Mouse (Mus musculus): ENCODE results near the gene Rhebl1. TPM values are rescaled to one million over a fixed set of nuclear protein-coding genes. Genes with fewer than 3 reads are reported as not detected.

Rhebl1 gene
- polyA plus RNA-seq, 1 experiment, result 9.8 TPM

- WGBS, result under 1% methylated on average over 82 of the region's 82 CpGs
- Histone ChIP-seq H3K4me3 (replicated peaks; ENCODE audit: control insufficient read depth, low read depth, low read length) (peak within 1 kb of the TSS; percentile 93), H3K27ac (ENCODE audit: control insufficient read depth, insufficient read depth, low read depth, low read length, poor library complexity) (peak within 1 kb of the TSS; percentile 93), H3K4me1 (ENCODE audit: control insufficient read depth, insufficient read depth, low read length) (no peaks in the 10 kb centered on the region)
- no peak for TF ChIP-seq CTCF (IDR thresholded peaks at IDR 0.05; ENCODE audit: control insufficient read depth, insufficient read depth, low read length)
- peak; percentile 61; the same call in 1 of the 2 replicates for TF ChIP-seq POLR2A (IDR thresholded peaks at IDR 0.05; ENCODE audit: borderline replicate concordance, control insufficient read depth, low read depth, low read length)
Measured at GRCm38 (mm10) chr15:98917538-98918498, 23.5 kb upstream of the Rhebl1 start, which contains the start of gene Lmbr1l. Lmbr1l (minus strand) TSS chr15:98918231.

GRCm38 (mm10) chr15:98917091-98917490 is 22.8 kb upstream of the Rhebl1 start:
- TF ChIP-seq POLR2A (IDR thresholded peaks at IDR 0.05; ENCODE audit: borderline replicate concordance, control insufficient read depth, low read depth, low read length) (no peak), CTCF (IDR thresholded peaks at IDR 0.05; ENCODE audit: control insufficient read depth, insufficient read depth, low read length) (no peak)
- 1% methylated on average over 14 of the region's 14 CpGs for WGBS
- H3K27ac ChIP-seq (ENCODE audit: control insufficient read depth, insufficient read depth, low read depth, low read length, poor library complexity), result 0 out of 2 replicates have a peak overlapping the region, but pooled peaks have one; percentile 93

GRCm38 (mm10) chr15:98916016-98916415 is 21.7 kb upstream of the Rhebl1 start:
- no peaks in the 10 kb centered on the region for H3K4me1 ChIP-seq (ENCODE audit: control insufficient read depth, insufficient read depth, low read length)
- no peak overlapping the region for H3K4me3 ChIP-seq (replicated peaks; ENCODE audit: control insufficient read depth, low read depth, low read length)
- no peak overlapping the region for H3K27ac ChIP-seq (ENCODE audit: control insufficient read depth, insufficient read depth, low read depth, low read length, poor library complexity)
- TF ChIP-seq POLR2A (IDR thresholded peaks at IDR 0.05; ENCODE audit: borderline replicate concordance, control insufficient read depth, low read depth, low read length), result no peak
- TF ChIP-seq CTCF (IDR thresholded peaks at IDR 0.05; ENCODE audit: control insufficient read depth, insufficient read depth, low read length), result no peak
- 94% methylated on average over 4 of the region's 4 CpGs for WGBS

More at GRCm38 (mm10) chr15:98917091-98917490, 22.8 kb upstream of the Rhebl1 start:
- Histone ChIP-seq H3K4me1 (ENCODE audit: control insufficient read depth, insufficient read depth, low read length) (no peaks in the 10 kb centered on the region), H3K4me3 (replicated peaks; ENCODE audit: control insufficient read depth, low read depth, low read length) (peak overlapping the region; percentile 93)

DNA sequence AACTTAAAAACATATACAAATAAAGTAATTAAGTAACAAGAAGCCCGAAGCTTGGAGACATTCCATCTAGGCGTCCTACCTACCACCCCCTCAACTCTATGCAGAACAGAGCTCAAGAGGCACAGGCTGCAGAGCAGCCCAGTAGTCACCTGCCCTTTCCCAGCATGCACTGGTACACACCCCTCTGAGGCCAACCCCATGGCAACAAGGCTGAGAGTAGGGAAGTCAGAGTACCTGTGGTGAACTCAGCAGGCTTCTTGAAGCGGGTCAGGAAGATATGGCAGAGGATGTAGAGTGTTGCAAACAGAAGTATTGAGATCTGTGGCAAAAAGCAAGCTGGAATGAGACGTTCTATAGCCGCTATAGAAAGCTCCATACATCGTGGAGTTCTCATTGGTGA is 20.6 kb upstream of the Rhebl1 start:
- WGBS, result 73% methylated on average over 6 of the region's 6 CpGs
- Histone ChIP-seq H3K4me3 (replicated peaks; ENCODE audit: control insufficient read depth, low read depth, low read length) (no peak overlapping the region), H3K27ac (ENCODE audit: control insufficient read depth, insufficient read depth, low read depth, low read length, poor library complexity) (no peak overlapping the region), H3K4me1 (ENCODE audit: control insufficient read depth, insufficient read depth, low read length) (no peaks in the 10 kb centered on the region)
- no peak for TF ChIP-seq POLR2A (IDR thresholded peaks at IDR 0.05; ENCODE audit: borderline replicate concordance, control insufficient read depth, low read depth, low read length)
- TF ChIP-seq CTCF (IDR thresholded peaks at IDR 0.05; ENCODE audit: control insufficient read depth, insufficient read depth, low read length), result no peak

GRCm38 (mm10) chr15:98904692-98905091 is 10.4 kb upstream of the Rhebl1 start:
- Histone ChIP-seq H3K4me1 (ENCODE audit: control insufficient read depth, insufficient read depth, low read length) (no peaks in the 10 kb centered on the region), H3K27ac (ENCODE audit: control insufficient read depth, insufficient read depth, low read depth, low read length, poor library complexity) (no peak overlapping the region), H3K4me3 (replicated peaks; ENCODE audit: control insufficient read depth, low read depth, low read length) (no peak overlapping the region)
- WGBS, result 62% methylated on average over 10 of the region's 10 CpGs
- TF ChIP-seq POLR2A (IDR thresholded peaks at IDR 0.05; ENCODE audit: borderline replicate concordance, control insufficient read depth, low read depth, low read length) (no peak), CTCF (IDR thresholded peaks at IDR 0.05; ENCODE audit: control insufficient read depth, insufficient read depth, low read length) (peak; percentile 55)

GRCm38 (mm10) chr15:98902600-98902999 is 8.3 kb upstream of the Rhebl1 start:
- WGBS, result 93% methylated on average over 2 of the region's 2 CpGs
- Histone ChIP-seq H3K4me1 (ENCODE audit: control insufficient read depth, insufficient read depth, low read length) (no peaks in the 10 kb centered on the region), H3K27ac (ENCODE audit: control insufficient read depth, insufficient read depth, low read depth, low read length, poor library complexity) (no peak overlapping the region), H3K4me3 (replicated peaks; ENCODE audit: control insufficient read depth, low read depth, low read length) (no peak overlapping the region)
- no peak for TF ChIP-seq POLR2A (IDR thresholded peaks at IDR 0.05; ENCODE audit: borderline replicate concordance, control insufficient read depth, low read depth, low read length)
- no peak for TF ChIP-seq CTCF (IDR thresholded peaks at IDR 0.05; ENCODE audit: control insufficient read depth, insufficient read depth, low read length)

DNA sequence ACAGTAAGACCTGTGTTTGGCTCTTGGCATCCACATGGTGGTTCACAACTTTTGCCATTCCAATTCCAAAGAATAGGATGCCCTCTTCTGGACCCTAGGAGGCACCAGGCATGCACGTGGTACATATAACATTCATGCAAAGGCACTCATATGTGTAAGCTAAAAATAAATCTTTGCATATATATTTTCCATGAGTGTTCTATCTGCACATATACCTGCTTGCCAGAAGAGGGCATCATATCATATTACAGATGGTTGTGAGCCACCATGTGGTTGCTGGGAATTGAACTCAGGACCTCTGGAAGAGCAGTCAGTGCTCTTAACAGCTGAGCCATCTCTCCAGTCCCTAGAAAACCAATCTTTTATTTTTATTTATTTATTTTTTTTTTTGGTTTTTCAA is 7.2 kb upstream of the Rhebl1 start:
- H3K27ac ChIP-seq (ENCODE audit: control insufficient read depth, insufficient read depth, low read depth, low read length, poor library complexity), result no peak overlapping the region
- H3K4me3 ChIP-seq (replicated peaks; ENCODE audit: control insufficient read depth, low read depth, low read length), result no peak overlapping the region
- H3K4me1 ChIP-seq (ENCODE audit: control insufficient read depth, insufficient read depth, low read length), result no peaks in the 10 kb centered on the region
- TF ChIP-seq POLR2A (IDR thresholded peaks at IDR 0.05; ENCODE audit: borderline replicate concordance, control insufficient read depth, low read depth, low read length) (no peak), CTCF (IDR thresholded peaks at IDR 0.05; ENCODE audit: control insufficient read depth, insufficient read depth, low read length) (no peak)
- 51% methylated on average over 1 of the region's 1 CpGs for WGBS

Data from bone marrow, adult 2 months (tissue).